Mouse (Mus musculus): Measurements from ENCODE around the gene Gjb5.

GRCm38 (mm10) chr4:127353951-127354438 lies 4.0 kb downstream of the Gjb5 start, which contains the start of gene Gjb4:
- TF ChIP-seq CTCF (IDR thresholded peaks at IDR 0.05; ENCODE audit: control insufficient read depth, insufficient read depth, insufficient replicate concordance, low read depth, low read length), result no peak
- TF ChIP-seq POLR2A (IDR thresholded peaks at IDR 0.05; ENCODE audit: control insufficient read depth, low read depth, low read length), result no peak

All from testis, adult 2 months (tissue).